Mouse (Mus musculus) bone marrow macrophage, adult 2 months (primary cell): ENCODE results near the gene Prss8.

ENCODE experiments used
- CTCF ChIP-seq: IDR thresholded peaks from 2 replicates; pipeline ENCODE4 v1.5.1; 2012; ENCODE audit warnings: low read depth, mild to moderate bottlenecking, low read length, moderate library complexity
- POLR2A ChIP-seq: IDR thresholded peaks from 2 replicates; pipeline ENCODE4 v1.6.1; 2012; ENCODE audit warnings: mild to moderate bottlenecking, low read depth, low read length, borderline replicate concordance

DNA sequence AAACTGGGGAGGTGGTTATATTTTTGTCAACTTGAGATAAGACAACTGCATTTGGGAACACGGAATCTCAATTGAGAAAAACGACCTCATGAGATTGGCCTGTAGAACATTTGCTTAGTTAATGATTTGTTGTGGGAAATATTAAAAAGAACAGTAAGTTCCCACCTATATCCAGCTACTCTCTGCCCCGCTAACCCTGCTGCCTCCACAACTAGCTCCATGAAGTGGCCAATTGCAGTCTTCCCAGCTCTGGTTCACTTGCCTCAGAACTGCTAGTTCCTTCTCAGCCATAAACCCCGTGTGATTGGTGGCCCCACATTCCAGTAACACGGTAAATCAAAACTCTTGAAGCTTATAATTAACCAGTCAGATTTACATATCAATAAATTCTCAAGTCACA is 29.5 kb upstream of the Prss8 start:
- TF ChIP-seq POLR2A, result no peak
- TF ChIP-seq CTCF, result no peak
